Mouse (Mus musculus) midbrain, embryonic 11.5 days (tissue): Measurements from ENCODE around the gene Zfp775. TPM values are rescaled to one million over a fixed set of nuclear protein-coding genes. Genes with fewer than 3 reads are reported as not detected.

ENCODE experiments used
- ATAC-seq: fragments of 200-750 bp; cut with Nextera tagmentation; 2 replicates; pipeline ENCODE4 v1.8.0; 2017; ENCODE audit warnings: moderate TSS enrichment, moderate library complexity; ENCODE audit not compliant: low FRiP score
- DNase-seq: peaks from one replicate; pipeline ENCODE4 v3.0.0; 2015; ENCODE audit warnings: low spot score; ENCODE audit errors: missing footprints
- H3K27ac ChIP-seq: fragments of 300-500 bp; sonication (generic); 2 replicates; pipeline ENCODE4 v1.5.1; 2014; ENCODE audit warnings: low read depth, low read length
- H3K27me3 ChIP-seq: fragments of 300-500 bp; sonication (generic); 2 replicates; pipeline ENCODE4 v1.6.1; 2014; ENCODE audit warnings: mild to moderate bottlenecking, low read length, moderate library complexity, mixed read lengths; ENCODE audit not compliant: control insufficient read depth, insufficient read depth
- H3K36me3 ChIP-seq: fragments of 300-500 bp; sonication (generic); 2 replicates; pipeline ENCODE4 v1.6.1; 2014; ENCODE audit warnings: mild to moderate bottlenecking, low read length, moderate library complexity, mixed read lengths; ENCODE audit not compliant: control insufficient read depth, insufficient read depth
- H3K4me1 ChIP-seq: fragments of 300-500 bp; sonication (generic); 2 replicates; pipeline ENCODE4 v1.6.1; 2014; ENCODE audit warnings: low read length; ENCODE audit not compliant: control insufficient read depth, insufficient read depth
- H3K4me2 ChIP-seq: fragments of 300-500 bp; sonication (generic); 2 replicates; pipeline ENCODE4 v1.6.1; 2014; ENCODE audit warnings: mild to moderate bottlenecking, moderate library complexity
- H3K4me3 ChIP-seq: fragments of 300-500 bp; sonication (generic); 2 replicates; pipeline ENCODE4 v1.5.1; 2014; ENCODE audit warnings: low read depth, low read length
- H3K9ac ChIP-seq: fragments of 300-500 bp; sonication (generic); 2 replicates; pipeline ENCODE4 v1.6.1; 2014; ENCODE audit warnings: low read length
- H3K9me3 ChIP-seq: fragments of 300-500 bp; sonication (generic); 2 replicates; pipeline ENCODE4 v1.6.1; 2016; ENCODE audit warnings: low read length; ENCODE audit not compliant: control insufficient read depth
- WGBS: fragments of 180-500 bp; shearing (Covaris S2); extraction: QIAGEN DNeasy Blood & Tissue Kit; methylation state at CpG from one replicate; pipeline ENCODE4 v1.1.7; 2014; 5-methylcytosine and 5-hydroxymethylcytosine counted together
- polyA plus RNA-seq: library from polyadenylated mRNA; unstranded; fragments of >200 nt; fragmentation: Nextera tagmentation; extraction: Ambion mirVana; gene quantifications from 2 replicates; pipeline ENCODE4 v1.2.1, GENCODE M21; 2014

Zfp775 gene
- polyA plus RNA-seq, 1 experiment from 2014 or later = 9.3 TPM

DNA sequence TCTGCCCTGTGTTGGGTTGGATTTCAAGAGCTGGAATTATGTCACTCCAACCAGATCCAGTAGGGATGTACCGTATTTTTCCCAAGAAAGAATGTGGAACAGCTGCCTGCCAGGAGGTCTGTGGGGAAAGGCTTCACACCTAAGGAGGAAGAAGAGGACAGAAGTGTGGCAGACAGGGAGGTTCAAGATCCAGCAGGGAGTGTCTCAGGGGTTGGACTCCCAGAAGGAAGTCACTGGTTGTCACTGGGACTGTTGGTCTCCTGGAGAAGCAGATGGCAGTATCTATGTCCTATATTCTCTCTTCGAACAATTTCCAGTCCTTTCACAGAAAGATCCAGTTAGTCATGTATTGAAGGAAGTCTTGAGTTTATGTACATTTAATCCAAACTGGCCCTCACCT is 45.7 kb downstream of the Zfp775 start:
- H3K9ac ChIP-seq = no peak overlapping the region
- no peaks in the 10 kb centered on the region for H3K27me3 ChIP-seq
- no peak overlapping the region for H3K27ac ChIP-seq
- WGBS = 94% methylated on average over 2 of the region's 2 CpGs
- no peak for ATAC-seq
- H3K36me3 ChIP-seq = no peaks in the 10 kb centered on the region
- no peaks in the 10 kb centered on the region for H3K9me3 ChIP-seq
- no peak overlapping the region for H3K4me3 ChIP-seq
- no peaks in the 10 kb centered on the region for H3K4me1 ChIP-seq
- no peak for DNase-seq
- H3K4me2 ChIP-seq = no peak overlapping the region

DNA sequence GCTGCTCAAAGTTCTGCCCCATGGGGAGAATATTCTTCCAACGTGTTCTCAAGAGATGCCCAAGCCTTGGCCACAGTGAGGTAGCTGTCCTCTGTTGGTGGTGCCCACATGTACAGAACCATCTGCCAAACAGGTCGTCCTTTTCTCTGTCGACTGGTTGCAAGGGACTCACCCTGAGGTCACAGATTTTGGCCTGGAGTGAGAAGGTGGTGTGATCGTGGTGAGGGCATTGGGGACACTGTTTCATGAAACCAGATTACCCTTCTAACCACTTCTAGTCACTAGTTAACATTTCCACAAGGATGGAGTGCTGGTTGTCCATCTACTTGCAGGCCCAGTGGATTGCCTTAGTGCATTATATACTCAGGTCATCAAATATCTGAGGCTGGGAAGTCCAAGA is 46.9 kb downstream of the Zfp775 start:
- DNase-seq (no peak), ATAC-seq (no peak)
- Histone ChIP-seq H3K4me3 (no peak overlapping the region), H3K4me2 (no peak overlapping the region), H3K9me3 (no peaks in the 10 kb centered on the region), H3K27me3 (no peaks in the 10 kb centered on the region), H3K36me3 (no peaks in the 10 kb centered on the region), H3K9ac (no peak overlapping the region), H3K27ac (no peak overlapping the region), H3K4me1 (no peaks in the 10 kb centered on the region)
- WGBS = 82% methylated on average over 4 of the region's 4 CpGs

DNA sequence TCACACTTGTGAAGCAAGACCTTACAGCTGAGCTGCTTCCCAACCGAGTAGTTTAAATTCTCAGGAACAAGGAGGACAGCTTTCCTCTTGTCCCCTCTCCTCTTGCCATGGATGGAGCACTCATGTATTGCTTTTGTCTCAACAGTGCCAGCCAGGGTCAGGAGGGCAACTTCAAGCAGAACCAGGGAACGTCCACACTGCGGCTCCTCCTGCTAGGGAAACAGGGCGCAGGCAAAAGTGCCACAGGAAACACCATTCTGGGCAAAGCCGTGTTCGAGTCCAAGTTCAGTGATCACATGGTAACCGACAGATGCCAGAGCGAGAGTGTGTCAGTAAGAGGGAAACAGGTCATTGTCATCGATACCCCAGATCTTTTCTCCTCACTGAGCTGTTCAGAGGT is 48.2 kb downstream of the Zfp775 start:
- Histone ChIP-seq H3K9ac (no peak overlapping the region), H3K9me3 (no peaks in the 10 kb centered on the region), H3K4me2 (no peak overlapping the region), H3K36me3 (no peaks in the 10 kb centered on the region), H3K4me1 (no peaks in the 10 kb centered on the region), H3K27ac (no peak overlapping the region), H3K4me3 (no peak overlapping the region), H3K27me3 (no peaks in the 10 kb centered on the region)
- ATAC-seq = no peak
- WGBS = 86% methylated on average over 9 of the region's 9 CpGs
- no peak for DNase-seq

DNA sequence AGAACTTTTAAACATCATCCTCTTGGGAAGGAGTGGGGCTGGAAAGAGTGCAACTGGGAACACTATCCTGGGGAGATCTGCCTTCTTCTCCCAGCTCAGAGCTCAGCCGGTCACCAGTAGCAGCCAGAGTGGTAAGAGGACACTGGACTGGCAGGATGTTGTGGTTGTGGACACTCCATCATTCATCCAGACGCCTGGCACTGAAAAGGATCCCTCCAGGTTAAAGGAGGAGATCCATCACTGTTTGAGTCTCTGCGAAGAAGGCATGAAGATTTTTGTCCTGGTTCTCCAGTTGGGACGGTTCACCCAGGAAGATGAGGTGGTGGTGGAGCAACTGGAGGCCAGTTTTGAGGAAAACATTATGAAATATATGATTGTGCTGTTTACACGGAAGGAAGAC is 56.9 kb downstream of the Zfp775 start:
- ATAC-seq (no peak), DNase-seq (no peak)
- H3K9me3 ChIP-seq = no peaks in the 10 kb centered on the region
- no peaks in the 10 kb centered on the region for H3K27me3 ChIP-seq
- H3K4me3 ChIP-seq = no peak overlapping the region
- no peak overlapping the region for H3K9ac ChIP-seq
- no peak overlapping the region for H3K27ac ChIP-seq
- no peaks in the 10 kb centered on the region for H3K36me3 ChIP-seq
- no peak overlapping the region for H3K4me2 ChIP-seq
- 85% methylated on average over 5 of the region's 5 CpGs for WGBS
- no peaks in the 10 kb centered on the region for H3K4me1 ChIP-seq

DNA sequence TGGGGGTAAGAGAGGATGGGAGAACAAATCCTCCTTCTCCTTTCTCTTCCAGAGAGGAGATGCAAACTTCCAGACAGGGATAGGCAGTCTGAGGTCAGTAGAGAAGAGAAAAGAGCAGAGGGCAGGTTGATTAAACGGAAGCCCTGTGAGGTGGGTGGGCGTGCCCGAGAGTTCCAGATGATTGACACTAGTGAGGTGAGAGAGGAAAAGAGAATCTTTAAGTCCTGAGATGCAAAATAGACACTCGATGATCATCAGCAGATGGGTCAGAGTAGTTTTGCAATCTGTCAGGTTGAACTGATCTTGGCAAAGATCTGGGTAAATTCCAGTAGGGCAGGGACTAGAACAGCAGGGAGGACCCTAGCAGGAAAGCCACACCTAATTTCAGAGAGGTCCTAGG is 62.9 kb downstream of the Zfp775 start:
- ATAC-seq = no peak
- no peaks in the 10 kb centered on the region for H3K36me3 ChIP-seq

DNA sequence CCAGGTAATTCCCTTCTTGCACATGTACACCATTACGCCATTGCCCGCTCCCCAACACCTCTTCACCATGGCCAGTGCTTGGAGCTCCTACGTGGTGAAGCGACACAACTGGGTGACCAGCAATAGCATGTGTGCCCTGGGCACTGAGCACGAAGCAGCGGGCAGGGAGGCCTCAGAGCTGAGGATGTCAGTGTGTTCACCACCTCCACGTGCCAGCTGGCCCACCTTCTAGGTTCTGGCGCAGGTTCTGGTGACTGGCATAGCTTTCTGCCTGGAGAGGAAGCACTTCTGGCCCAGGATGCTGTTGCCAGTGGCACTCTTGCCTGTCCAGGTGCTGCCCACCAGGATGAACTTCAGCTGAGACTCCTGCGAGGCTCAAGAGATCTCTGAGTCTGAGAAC is 63.6 kb downstream of the Zfp775 start:
- H3K9me3 ChIP-seq = no peaks in the 10 kb centered on the region
- DNase-seq (no peak), ATAC-seq (no peak)
- no peaks in the 10 kb centered on the region for H3K27me3 ChIP-seq
- WGBS = 91% methylated on average over 9 of the region's 9 CpGs
- no peak overlapping the region for H3K4me2 ChIP-seq
- no peak overlapping the region for H3K9ac ChIP-seq
- H3K27ac ChIP-seq = no peak overlapping the region
- H3K36me3 ChIP-seq = no peaks in the 10 kb centered on the region
- no peaks in the 10 kb centered on the region for H3K4me1 ChIP-seq
- H3K4me3 ChIP-seq = no peak overlapping the region

More for the DNA sequence above, 62.9 kb downstream of the Zfp775 start:
- Histone ChIP-seq H3K27me3 (no peaks in the 10 kb centered on the region), H3K9ac (no peak overlapping the region), H3K4me3 (no peak overlapping the region), H3K27ac (no peak overlapping the region), H3K4me1 (no peaks in the 10 kb centered on the region), H3K9me3 (no peaks in the 10 kb centered on the region), H3K4me2 (no peak overlapping the region)
- no peak for DNase-seq
- 81% methylated on average over 4 of the region's 4 CpGs for WGBS

DNA sequence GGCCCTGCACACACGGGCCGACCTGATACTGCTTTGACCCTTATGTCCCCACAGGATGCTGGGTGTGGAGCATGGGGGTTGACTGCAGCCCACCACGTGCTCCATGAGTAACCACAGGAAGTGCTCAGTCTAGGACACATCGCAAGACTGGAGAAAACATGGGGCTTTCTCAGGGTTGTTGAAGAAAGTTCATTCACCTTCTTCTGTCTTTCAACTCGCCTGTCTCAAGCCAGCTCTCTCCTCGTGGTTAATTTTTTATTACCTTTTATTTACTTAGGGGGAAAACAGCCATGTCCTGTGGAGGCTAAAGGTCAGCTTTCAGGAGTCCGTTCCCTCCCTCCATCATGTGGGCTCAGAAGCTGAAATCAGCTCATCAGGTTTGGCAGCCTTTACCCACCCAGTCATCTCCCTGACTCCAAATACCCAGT is 64.3 kb downstream of the Zfp775 start:
- H3K27ac ChIP-seq = no peak overlapping the region
- no peak overlapping the region for H3K4me3 ChIP-seq
- no peaks in the 10 kb centered on the region for H3K36me3 ChIP-seq
- H3K9me3 ChIP-seq = no peaks in the 10 kb centered on the region
- no peaks in the 10 kb centered on the region for H3K27me3 ChIP-seq
- H3K9ac ChIP-seq = no peak overlapping the region
- WGBS = 71% methylated on average over 7 of the region's 7 CpGs
- no peak overlapping the region for H3K4me2 ChIP-seq
- ATAC-seq = no peak
- H3K4me1 ChIP-seq = no peaks in the 10 kb centered on the region
- DNase-seq = no peak

DNA sequence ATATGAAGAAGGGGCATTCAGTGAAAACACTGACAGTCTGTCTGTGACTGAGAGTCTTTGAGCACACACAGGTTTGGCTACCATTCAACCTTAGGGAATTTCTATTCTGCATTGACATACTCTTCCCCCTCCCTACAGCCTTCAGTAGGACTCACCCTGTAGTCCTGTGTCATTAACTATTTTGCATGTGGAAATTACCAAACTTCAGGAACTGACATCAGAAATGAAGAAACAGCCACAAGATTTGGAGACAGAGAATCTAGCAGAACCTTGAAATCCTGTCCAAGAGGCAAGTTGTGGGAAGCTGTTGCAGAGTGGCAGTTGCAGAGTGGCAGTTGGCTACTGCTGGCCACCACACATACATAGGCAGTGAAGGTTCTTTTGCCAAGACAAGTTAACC is 66.2 kb downstream of the Zfp775 start:
- no peak overlapping the region for H3K9ac ChIP-seq
- no peak overlapping the region for H3K4me2 ChIP-seq
- H3K4me3 ChIP-seq = no peak overlapping the region
- no peak overlapping the region for H3K27ac ChIP-seq
- H3K4me1 ChIP-seq = no peaks in the 10 kb centered on the region
- ATAC-seq = no peak
- no peaks in the 10 kb centered on the region for H3K36me3 ChIP-seq
- DNase-seq = no peak
- H3K27me3 ChIP-seq = no peaks in the 10 kb centered on the region
- H3K9me3 ChIP-seq = no peaks in the 10 kb centered on the region

DNA sequence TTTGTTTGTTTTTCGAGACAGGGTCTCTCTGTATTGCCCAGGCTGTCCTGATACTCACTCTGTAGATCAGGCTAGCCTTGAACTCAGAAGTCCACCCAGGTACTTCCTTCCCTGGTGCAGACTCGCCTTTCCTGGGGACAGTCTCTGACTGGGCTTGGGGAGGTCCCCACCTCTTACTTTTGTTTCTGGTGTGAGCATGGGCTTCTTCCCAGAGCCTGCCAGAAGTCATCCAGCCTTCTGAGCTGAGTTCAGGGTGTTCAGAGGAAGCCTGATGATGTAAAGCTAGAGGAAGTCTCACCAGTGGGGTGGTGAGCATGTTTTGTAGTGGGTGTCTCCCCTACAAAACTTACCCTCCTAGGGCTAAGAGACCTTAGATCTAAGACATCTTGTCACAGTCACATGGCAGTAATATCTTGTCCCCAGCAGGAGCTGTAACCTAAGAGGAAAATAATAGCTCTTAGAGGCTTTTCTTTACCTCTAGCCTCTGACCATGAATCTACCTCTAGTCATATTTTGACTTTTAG is 67.6 kb downstream of the Zfp775 start:
- DNase-seq (no peak), ATAC-seq (no peak)
- Histone ChIP-seq H3K9ac (no peak overlapping the region), H3K4me3 (no peak overlapping the region), H3K4me2 (no peak overlapping the region), H3K4me1 (no peaks in the 10 kb centered on the region), H3K27ac (no peak overlapping the region), H3K9me3 (no peaks in the 10 kb centered on the region), H3K36me3 (no peaks in the 10 kb centered on the region), H3K27me3 (no peaks in the 10 kb centered on the region)
- 61% methylated on average over 2 of the region's 2 CpGs for WGBS
